Mouse (Mus musculus): ENCODE data around the gene Gm45717.

The Gm45717 gene

DNA sequence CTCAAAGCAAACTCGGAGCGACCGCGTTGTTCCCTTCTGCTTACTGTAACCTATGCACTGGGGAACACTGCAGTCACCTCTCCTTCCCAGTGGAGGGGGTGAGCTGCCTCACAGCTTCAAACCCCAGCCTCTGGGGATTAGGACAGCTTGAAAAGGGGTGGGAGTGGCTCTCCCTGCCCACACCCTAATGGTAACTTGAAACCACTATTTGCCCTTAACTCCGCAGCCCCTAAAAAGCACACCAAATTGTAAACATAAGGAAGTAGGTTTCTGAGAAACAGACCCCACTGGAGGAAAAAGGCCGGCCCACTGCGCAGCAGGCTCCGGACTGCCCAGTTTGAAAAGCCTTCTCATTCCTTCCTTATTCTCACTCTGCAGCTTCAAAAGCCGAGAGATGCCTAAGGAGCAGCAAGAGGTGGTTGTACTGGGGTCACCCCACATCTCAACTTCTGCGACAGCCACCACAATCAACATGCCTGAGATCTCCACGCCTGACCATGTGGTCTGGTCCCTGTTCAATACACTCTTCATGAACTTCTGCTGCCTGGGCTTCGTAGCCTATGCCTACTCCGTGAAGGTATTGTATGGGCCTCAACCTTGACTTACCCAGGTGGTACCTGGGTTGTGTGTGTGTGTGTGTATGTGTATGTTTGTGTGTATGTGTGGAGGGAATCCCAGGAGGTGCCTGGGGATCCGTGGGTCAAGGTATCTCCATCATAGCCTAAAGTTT lies 12.3 kb upstream of the Gm45717 start:
- no peak for DNase-seq (ENCODE audit: low spot score)

DNA sequence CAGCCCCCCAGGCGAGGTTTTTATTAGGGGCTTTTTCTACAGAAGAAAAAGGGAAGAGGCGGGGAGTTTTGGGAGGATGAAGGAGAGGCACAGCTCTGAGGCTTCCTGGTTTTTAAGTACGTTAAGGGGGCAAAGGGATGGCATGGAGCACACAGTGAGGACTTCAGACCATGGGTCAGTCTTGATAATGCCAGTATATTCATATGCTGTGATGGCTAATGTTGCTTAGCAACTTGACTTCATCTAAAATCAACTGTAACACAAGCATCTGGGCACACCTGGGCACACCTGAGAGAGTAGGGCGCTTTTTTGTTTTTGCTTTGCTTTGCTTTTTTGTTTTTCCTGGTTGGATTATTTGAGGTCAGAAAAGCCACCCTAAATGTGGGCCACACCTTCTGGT lies 11.2 kb upstream of the Gm45717 start, which contains the start of gene Ifitm1:
Gene Ifitm1 (plus strand): TSS at position 301 of the 400 bp plus-strand sequence.
- DNase-seq (ENCODE audit: low spot score), result no peak

- no peak for DNase-seq (ENCODE audit: low spot score)
These were observed 7.0 kb upstream of the Gm45717 start for GRCm38 (mm10) chr7:140962733-140963132.

DNA sequence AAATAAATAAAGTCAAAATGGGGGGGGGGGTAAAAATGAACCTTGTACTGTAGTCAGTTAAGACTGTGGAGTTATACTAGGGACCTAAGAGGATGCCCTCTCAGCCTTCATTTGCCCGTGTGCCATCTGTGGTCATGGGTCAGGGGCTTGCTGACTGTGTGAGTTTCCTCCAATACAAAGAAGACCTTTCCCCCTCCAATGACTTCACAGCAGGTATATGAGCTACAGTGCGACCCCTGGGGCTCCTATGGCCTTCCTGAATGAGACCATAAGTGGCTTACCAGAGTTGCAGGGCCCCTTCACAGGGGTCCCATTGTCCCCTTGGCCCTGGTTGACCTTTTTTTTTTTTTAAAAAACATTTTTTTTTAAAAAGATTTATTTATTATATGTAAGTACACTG lies 5.7 kb upstream of the Gm45717 start:
- no peak for DNase-seq (ENCODE audit: low spot score)

DNA sequence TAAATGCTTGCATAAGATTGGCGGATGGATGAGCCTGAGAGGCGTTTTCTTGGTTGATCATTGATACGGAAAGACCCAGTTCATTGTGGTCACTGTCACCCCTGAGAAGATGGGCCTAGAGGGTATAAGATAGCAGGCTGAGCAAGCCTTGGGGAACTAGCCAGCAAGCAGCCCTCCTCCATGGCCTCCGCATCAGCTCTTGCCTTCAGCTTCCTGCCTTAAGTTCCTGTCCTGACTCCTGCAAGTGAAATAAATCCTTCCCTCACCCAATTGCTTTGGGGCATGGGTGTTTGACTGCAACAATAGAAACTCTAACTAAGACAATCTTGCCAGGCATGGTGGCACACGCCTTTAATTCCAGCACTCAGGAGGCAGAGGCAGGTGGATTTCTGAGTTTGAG lies 4.3 kb upstream of the Gm45717 start:
- DNase-seq (ENCODE audit: low spot score), result no peak

- DNase-seq (ENCODE audit: low spot score), result no peak
These were observed 3.6 kb upstream of the Gm45717 start for GRCm38 (mm10) chr7:140959181-140959901.

- DNase-seq (ENCODE audit: low spot score), result no peak
These were observed 776 bp upstream of the Gm45717 start for GRCm38 (mm10) chr7:140956556-140956869.

DNA sequence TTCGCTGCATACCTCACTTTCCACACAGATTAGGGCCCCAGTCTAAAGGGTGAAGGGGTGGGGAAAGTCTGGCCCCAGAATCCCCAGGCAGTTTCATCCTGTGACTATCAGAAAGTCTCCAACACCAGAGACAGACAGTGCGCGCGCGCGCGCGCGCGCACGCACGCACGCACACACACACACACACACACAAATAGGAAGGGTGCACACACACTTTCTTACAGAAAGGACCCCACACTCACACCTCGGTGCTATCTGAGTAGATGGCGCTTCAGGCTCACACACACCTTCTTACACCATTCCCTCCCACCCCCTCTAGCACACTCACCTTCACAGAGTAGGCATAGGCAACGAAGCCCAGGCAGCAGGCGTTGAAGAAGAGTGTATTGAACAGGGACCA lies 395 bp downstream of the Gm45717 start:
- DNase-seq (ENCODE audit: low spot score), result no peak

DNA sequence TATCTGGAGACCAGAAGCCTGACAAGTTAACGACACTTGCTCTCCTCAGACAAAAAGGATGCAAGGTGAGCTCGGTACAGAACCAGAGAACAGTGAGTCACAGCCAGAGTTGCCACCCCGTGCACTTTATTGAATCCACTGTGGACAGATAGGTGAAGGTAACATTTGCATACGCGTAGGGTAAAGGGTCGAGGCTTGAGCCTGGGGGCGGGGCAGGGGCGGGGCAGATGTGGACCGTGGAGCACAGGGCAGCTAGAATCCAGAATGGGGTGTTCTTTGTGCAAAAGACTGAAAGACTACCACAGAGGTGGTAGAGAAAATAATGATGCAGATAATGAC lies 1.0 kb downstream of the Gm45717 start:
- no peak for DNase-seq (ENCODE audit: low spot score)

GRCm38 (mm10) chr7:140953800-140954732 lies 1.7 kb downstream of the Gm45717 start:
- no peak for DNase-seq (ENCODE audit: low spot score)

DNA sequence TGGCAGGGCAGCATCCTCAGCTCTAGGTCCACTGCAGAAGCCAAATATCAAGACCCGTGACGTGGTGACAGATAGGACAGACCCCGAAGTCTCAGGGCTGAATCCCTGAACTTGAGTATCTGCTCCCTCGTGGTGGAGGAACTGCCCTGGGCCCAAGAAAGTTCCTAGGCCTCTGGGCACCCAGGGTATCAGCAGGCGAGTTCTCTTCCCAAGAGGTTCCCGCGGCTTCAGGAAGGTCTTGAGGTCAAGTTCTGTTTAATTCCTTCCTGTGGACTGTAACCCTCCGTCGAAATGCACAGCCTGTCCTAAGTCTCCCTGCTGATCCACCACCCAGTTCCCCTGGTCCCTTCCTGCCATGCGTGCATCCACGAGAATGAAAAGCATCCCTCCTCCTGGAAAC lies 2.6 kb downstream of the Gm45717 start:
- no peak for DNase-seq (ENCODE audit: low spot score)

DNA sequence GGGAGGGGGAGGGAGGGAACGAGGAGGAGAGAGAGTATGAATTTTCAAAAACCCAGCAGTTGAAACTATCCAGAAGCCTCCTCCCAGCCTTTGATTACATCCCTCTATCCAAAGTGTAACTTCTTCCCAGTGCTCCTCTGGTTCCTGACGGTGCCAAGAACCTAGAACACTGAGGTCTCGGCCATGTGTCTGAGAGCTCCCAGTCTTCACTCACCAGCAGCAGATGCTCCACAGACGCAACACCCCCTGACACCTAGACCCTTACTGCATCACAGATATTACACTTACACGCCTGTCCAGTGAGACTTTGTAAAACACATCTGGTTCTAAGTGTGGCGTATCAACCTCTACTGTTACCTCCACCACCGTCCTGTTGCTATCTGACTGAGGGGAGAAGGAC lies 3.3 kb downstream of the Gm45717 start:
- DNase-seq (ENCODE audit: low spot score), result no peak

GRCm38 (mm10) chr7:140951765-140952164 lies 4.0 kb downstream of the Gm45717 start:
- DNase-seq (ENCODE audit: low spot score), result no peak

DNA sequence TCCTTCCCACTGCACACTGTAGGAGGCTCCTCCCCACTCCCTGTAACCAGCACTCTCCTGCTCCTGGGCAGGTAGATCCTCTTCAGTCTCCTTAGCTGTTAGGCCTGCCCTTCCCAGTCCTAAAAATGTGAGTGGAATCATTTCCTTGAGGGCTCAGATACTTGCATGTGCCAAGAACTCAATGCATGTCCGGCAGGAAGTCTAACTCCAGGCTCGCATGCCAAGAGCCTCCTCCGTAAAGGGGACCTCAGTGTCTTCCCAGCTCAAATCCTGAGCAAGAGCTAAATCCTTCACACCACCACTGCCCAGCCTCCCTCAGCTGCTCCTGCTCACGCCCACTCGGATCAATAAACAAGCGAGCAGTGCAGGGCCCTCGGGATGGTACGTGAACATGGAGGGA lies 4.7 kb downstream of the Gm45717 start:
- no peak for DNase-seq (ENCODE audit: low spot score)

DNA sequence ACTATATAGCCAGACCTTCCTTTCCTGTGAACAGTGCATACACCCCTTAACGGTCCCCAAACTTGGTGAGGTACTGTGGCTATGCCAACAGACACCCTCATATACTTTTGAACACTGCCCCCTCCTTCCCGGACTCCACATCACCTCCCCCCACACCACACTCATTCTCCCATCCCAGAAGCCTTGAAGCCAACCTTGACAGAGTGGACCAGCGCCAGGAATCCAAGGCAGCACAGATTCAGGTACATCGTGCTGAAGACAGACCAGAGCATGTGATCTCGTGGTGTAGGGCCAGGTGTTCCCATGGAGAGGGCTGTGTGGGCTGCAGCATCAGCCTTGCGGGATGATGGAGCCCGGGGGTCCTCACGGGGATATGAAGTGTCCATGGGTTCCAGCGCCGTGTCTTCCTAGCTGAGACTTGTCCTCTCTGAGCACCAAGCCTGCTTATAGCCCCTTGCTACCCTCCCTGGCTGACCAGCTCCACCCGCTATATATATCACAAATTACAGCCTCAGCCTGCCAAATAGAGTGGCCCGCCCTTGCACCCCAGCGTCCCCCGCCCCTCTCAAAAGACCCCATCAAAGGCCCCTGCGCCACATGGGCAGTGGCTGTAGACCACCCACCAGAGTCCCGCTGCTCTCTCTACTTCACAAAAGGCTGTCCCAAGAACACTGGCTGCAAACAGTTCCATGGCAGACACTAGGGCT lies 5.8 kb downstream of the Gm45717 start, which contains the start of gene Ifitm5:
Gene Ifitm5 (minus strand): TSS at position 468 of the 707 bp plus-strand sequence.
- no peak for DNase-seq (ENCODE audit: low spot score)

GRCm38 (mm10) chr7:140949255-140949654 lies 6.5 kb downstream of the Gm45717 start:
- DNase-seq (ENCODE audit: low spot score), result no peak

DNA sequence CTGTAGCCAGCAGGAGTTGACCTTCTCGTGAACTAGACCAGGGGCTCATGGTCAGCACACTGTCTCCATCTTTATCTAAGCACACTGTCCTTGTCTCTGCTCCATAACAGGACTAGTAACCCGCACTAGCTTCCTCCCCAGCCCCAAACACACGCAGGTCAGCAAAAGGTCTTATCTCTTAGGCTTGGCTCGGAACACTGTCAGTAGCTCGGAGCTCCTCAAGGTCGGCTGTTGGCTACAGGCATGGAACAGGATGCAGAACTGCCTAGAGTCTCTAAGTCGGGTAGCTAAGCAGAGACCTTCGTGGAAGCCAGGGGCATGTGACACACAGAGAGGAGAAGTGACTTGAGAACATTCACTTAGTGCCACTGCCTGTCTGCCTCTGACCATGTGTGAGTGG lies 7.6 kb downstream of the Gm45717 start:
- DNase-seq (ENCODE audit: low spot score), result no peak

DNA sequence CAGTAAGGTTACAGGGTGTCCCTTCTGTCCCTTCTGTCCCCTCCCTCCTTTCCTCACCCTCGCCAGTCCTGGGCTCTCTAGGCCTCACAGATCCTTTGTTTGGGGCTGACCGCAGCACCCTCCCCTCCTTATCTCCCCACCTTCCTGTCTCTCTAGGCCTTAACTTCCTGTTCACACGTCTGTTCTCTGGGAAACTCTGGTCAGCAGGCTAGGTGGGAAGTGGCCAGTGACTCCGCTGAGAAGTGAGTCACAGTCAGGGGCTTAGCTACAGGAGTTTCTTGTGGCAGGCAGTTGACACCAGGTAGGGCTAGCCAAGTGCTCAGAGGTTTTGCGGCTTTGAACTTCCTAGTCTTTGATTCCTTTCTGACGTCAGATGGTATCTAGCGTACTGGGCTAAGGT lies 8.8 kb downstream of the Gm45717 start:
- no peak for DNase-seq (ENCODE audit: low spot score)

DNA sequence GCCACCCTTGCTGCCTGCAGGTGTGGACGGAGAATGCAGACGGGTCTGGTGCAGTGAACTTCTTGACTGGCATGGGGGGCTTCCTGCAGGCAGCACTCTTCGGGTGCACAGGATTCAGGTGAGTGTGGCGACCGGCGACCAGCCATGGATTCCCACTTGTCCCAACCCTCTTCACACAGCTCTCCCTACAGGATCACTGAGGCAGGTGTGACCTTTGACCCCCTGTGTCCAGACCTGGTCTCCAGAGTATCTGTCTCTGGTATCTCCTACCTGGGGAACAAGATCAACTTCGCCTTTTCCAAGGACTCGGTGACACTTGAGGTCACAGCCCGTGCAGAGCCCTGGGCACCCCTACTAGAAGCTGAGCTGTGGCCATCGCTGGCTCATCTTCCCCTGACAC lies 9.4 kb downstream of the Gm45717 start:
- no peak for DNase-seq (ENCODE audit: low spot score)

DNA sequence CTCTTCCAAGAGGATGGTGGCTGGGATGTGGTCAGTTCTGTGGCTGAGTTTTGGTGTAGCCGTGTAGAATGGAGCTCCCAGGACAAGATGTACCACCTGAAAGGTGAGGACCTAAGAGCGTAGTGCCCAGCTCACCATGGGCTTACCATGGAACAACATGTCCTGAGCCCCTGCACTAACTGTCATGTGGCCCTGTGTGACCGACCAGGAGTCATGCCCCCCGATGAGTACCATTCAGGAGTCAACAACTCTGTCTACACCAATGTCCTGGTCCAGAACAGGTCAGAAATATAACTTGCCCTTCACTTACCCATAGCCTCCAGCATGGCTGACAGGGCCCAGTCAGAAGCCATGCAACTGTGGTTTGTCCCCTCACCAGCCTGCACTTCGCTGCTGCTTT lies 10.5 kb downstream of the Gm45717 start:
- no peak for DNase-seq (ENCODE audit: low spot score)

DNA sequence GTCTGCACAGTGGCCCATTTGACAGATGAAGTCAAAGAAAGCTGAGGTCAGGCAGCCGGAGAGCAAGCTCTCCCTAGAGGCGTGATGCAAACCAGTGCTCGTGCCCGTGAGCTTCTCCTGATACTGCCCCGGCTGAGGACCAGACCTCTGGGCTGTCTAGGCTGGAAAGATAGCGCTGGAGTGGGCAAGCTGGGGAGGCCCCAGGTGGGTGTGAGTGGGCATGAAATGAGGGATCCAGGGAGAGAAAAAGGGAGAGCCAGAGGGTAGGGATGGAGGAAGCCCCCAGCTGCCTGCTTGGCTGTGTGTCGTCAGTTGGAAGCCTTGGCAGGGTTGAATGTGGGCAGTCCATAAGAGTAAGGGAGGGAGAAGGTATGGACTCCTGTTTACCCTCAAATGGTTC lies 11.5 kb downstream of the Gm45717 start:
- DNase-seq (ENCODE audit: low spot score), result no peak

DNA sequence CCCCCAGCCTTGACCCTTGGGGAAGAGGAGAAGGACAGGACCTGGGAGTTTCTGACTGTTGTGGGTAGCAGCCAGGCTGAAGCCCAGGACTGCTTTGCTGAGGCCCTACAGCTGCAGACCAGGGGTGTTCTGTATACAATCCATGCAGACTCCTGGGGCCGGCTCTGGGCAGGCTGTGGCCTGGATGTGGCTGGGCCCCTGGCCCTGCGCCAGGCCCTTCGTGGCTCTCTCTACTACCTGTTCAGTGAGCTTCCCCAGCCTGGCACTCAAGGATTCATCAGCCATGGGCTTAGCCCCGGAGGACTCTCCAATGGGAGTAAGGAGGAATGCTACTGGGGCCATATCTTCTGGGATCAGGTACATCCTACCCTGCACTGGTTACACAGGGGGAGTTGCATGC lies 12.4 kb downstream of the Gm45717 start:
- no peak for DNase-seq (ENCODE audit: low spot score)

Data from urinary bladder, postnatal 25 days (tissue).